Mouse (Mus musculus): ENCODE measurements around the gene C030005K15Rik. TPM values are rescaled to one million over a fixed set of nuclear protein-coding genes. Genes with fewer than 3 reads are reported as not detected.

The C030005K15Rik gene
- total and polyA plus RNA-seq, 2 experiments from 2014 or later, result not detected

GRCm38 (mm10) chr10:97718021-97718420 is 8.5 kb downstream of the C030005K15Rik start:
- no peaks in the 10 kb centered on the region for H3K4me1 ChIP-seq (ENCODE audit: insufficient read depth)
- 64% methylated on average over 2 of the region's 2 CpGs for WGBS
- no peak overlapping the region for H3K4me3 ChIP-seq (ENCODE audit: low read depth, low read length)
- no peak overlapping the region for H3K27ac ChIP-seq (ENCODE audit: low read depth, low read length)
- no peak overlapping the region for H3K4me2 ChIP-seq (ENCODE audit: low read depth)
- H3K27me3 ChIP-seq (ENCODE audit: insufficient read depth, low read length), result no peaks in the 10 kb centered on the region
- no peaks in the 10 kb centered on the region for H3K36me3 ChIP-seq (ENCODE audit: insufficient read depth)
- no peak overlapping the region for H3K9ac ChIP-seq
- no peak for TF ChIP-seq CTCF (IDR thresholded peaks at IDR 0.05; ENCODE audit: low read depth)
- H3K9me3 ChIP-seq (ENCODE audit: low read length), result no peaks in the 10 kb centered on the region
- DNase-seq, result peak; percentile 24
- no peak for ATAC-seq

DNA sequence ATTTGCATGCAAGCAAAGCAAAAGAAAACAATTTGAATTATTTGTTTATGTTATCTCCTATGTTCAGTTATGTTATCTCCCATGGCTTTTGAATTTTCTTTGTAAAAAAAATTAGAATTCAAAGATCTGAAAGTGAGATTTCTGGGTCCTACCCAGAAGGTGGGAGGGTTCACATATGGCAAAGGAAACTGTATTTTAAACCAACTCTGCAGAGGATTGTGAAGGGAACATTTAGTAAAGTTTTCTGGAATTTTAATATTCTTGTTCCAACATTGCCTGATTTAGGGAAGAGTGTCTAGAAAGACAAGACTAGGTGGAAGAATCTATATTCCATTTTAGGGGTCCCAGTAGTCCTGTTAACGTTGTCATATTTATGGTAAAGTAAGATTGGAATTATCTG is 9.3 kb downstream of the C030005K15Rik start:
- H3K36me3 ChIP-seq (ENCODE audit: insufficient read depth), result no peaks in the 10 kb centered on the region
- DNase-seq (no peak), ATAC-seq (no peak)
- H3K9me3 ChIP-seq (ENCODE audit: low read length), result no peaks in the 10 kb centered on the region
- no peak for TF ChIP-seq CTCF (IDR thresholded peaks at IDR 0.05; ENCODE audit: low read depth)
- H3K4me1 ChIP-seq (ENCODE audit: insufficient read depth), result no peaks in the 10 kb centered on the region
- H3K4me2 ChIP-seq (ENCODE audit: low read depth), result no peak overlapping the region
- no peak overlapping the region for H3K4me3 ChIP-seq (ENCODE audit: low read depth, low read length)
- no peak overlapping the region for H3K27ac ChIP-seq (ENCODE audit: low read depth, low read length)
- WGBS, result 85% methylated on average over 1 of the region's 1 CpGs
- H3K9ac ChIP-seq, result no peak overlapping the region
- H3K27me3 ChIP-seq (ENCODE audit: insufficient read depth, low read length), result no peaks in the 10 kb centered on the region

DNA sequence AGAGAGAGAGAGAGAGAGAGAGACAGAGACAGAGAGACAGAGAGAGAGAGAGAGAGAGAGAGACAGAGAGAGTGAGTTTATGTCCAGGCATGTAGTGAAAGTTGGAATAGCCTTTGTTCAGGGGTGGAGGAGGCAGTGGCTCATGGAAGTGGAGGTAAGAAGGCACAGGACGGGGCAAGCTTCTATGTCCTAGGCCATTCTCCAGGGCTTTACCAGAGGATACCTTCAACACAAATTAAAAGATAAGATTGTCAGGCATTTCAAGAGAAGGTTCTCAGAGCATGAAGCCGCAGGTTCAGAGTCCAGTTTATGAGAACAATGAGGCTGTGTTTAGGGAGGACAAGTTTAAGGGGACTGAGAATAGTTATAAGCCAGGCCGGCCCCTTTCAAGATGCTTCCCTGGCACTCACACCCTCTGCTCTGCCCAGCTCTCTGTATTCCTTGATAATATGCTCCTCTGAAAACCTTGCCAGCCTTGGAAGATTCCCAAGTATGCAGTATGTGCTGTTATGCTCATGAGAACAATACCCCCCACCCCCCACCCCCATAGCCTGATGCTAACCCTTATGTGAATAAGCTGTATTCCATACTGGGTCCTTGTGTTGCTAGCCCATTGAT is 11.2 kb downstream of the C030005K15Rik start:
- H3K9ac ChIP-seq, result no peak overlapping the region
- 59% methylated on average over 3 of the region's 3 CpGs for WGBS
- H3K4me1 ChIP-seq (ENCODE audit: insufficient read depth), result no peaks in the 10 kb centered on the region
- no peaks in the 10 kb centered on the region for H3K36me3 ChIP-seq (ENCODE audit: insufficient read depth)
- DNase-seq, result no peak
- H3K4me3 ChIP-seq (ENCODE audit: low read depth, low read length), result no peak overlapping the region
- no peak overlapping the region for H3K27ac ChIP-seq (ENCODE audit: low read depth, low read length)
- ATAC-seq, result peak; percentile 47
- no peaks in the 10 kb centered on the region for H3K27me3 ChIP-seq (ENCODE audit: insufficient read depth, low read length)
- H3K9me3 ChIP-seq (ENCODE audit: low read length), result no peaks in the 10 kb centered on the region
- TF ChIP-seq CTCF (IDR thresholded peaks at IDR 0.05; ENCODE audit: low read depth), result no peak
- no peak overlapping the region for H3K4me2 ChIP-seq (ENCODE audit: low read depth)

DNA sequence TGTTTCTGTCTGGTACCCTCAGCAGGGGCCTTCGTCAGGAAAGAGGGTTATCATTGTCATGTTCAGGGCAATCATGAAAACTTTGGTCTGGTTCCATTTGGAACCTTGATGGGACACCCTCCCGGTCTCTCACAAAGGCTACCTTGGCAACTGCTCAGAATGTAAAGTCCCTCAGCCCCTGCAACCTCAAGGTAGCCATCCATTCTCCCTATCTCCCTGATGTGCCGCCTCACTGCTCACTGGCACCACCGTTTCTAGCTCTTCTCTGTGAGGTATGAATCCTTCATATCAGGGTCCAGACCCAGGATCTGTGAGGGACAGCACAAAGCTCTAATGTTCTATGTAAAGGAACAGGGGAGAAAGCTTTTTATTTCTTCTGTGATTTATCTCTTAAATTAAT is 12.0 kb downstream of the C030005K15Rik start:
- Histone ChIP-seq H3K4me2 (ENCODE audit: low read depth) (no peak overlapping the region), H3K9ac (no peak overlapping the region), H3K36me3 (ENCODE audit: insufficient read depth) (no peaks in the 10 kb centered on the region), H3K27me3 (ENCODE audit: insufficient read depth, low read length) (no peaks in the 10 kb centered on the region), H3K27ac (ENCODE audit: low read depth, low read length) (no peak overlapping the region), H3K4me1 (ENCODE audit: insufficient read depth) (no peaks in the 10 kb centered on the region), H3K4me3 (ENCODE audit: low read depth, low read length) (no peak overlapping the region), H3K9me3 (ENCODE audit: low read length) (no peaks in the 10 kb centered on the region)
- DNase-seq, result no peak
- ATAC-seq, result no peak
- TF ChIP-seq CTCF (IDR thresholded peaks at IDR 0.05; ENCODE audit: low read depth), result no peak
- 53% methylated on average over 4 of the region's 4 CpGs for WGBS

- H3K4me1 ChIP-seq (ENCODE audit: insufficient read depth), result no peaks in the 10 kb centered on the region
- peak; percentile 92 for DNase-seq
- H3K27me3 ChIP-seq (ENCODE audit: insufficient read depth, low read length), result no peaks in the 10 kb centered on the region
- H3K36me3 ChIP-seq (ENCODE audit: insufficient read depth), result no peaks in the 10 kb centered on the region
- no peak overlapping the region for H3K4me2 ChIP-seq (ENCODE audit: low read depth)
- H3K9ac ChIP-seq, result no peak overlapping the region
- ATAC-seq, result peak; percentile 73; the same call in 1 of the 2 replicates
- H3K9me3 ChIP-seq (ENCODE audit: low read length), result no peaks in the 10 kb centered on the region
- TF ChIP-seq CTCF (IDR thresholded peaks at IDR 0.05; ENCODE audit: low read depth), result peak; percentile 97
- WGBS, result 1% methylated on average over 5 of the region's 5 CpGs
- no peak overlapping the region for H3K27ac ChIP-seq (ENCODE audit: low read depth, low read length)
- H3K4me3 ChIP-seq (ENCODE audit: low read depth, low read length), result no peak overlapping the region
These were observed 13.9 kb downstream of the C030005K15Rik start for GRCm38 (mm10) chr10:97712687-97713086.

GRCm38 (mm10) chr10:97704562-97704961 is 22.0 kb downstream of the C030005K15Rik start:
- no peak for ATAC-seq
- H3K9ac ChIP-seq, result no peak overlapping the region
- H3K4me2 ChIP-seq (ENCODE audit: low read depth), result no peak overlapping the region
- H3K27ac ChIP-seq (ENCODE audit: low read depth, low read length), result no peak overlapping the region
- H3K9me3 ChIP-seq (ENCODE audit: low read length), result no peaks in the 10 kb centered on the region
- peak; percentile 76 for TF ChIP-seq CTCF (IDR thresholded peaks at IDR 0.05; ENCODE audit: low read depth)
- DNase-seq, result peak; percentile 70
- H3K36me3 ChIP-seq (ENCODE audit: insufficient read depth), result no peaks in the 10 kb centered on the region
- 49% methylated on average over 1 of the region's 1 CpGs for WGBS
- no peaks in the 10 kb centered on the region for H3K27me3 ChIP-seq (ENCODE audit: insufficient read depth, low read length)
- no peak overlapping the region for H3K4me3 ChIP-seq (ENCODE audit: low read depth, low read length)
- no peaks in the 10 kb centered on the region for H3K4me1 ChIP-seq (ENCODE audit: insufficient read depth)

- ATAC-seq, result no peak
- no peak for TF ChIP-seq CTCF (IDR thresholded peaks at IDR 0.05; ENCODE audit: low read depth)
- Histone ChIP-seq H3K27me3 (ENCODE audit: insufficient read depth, low read length) (no peaks in the 10 kb centered on the region), H3K9me3 (ENCODE audit: low read length) (no peaks in the 10 kb centered on the region), H3K4me2 (ENCODE audit: low read depth) (no peak overlapping the region), H3K4me1 (ENCODE audit: insufficient read depth) (no peaks in the 10 kb centered on the region), H3K9ac (no peak overlapping the region), H3K36me3 (ENCODE audit: insufficient read depth) (no peaks in the 10 kb centered on the region), H3K27ac (ENCODE audit: low read depth, low read length) (no peak overlapping the region), H3K4me3 (ENCODE audit: low read depth, low read length) (no peak overlapping the region)
- DNase-seq, result no peak
These were observed 24.2 kb downstream of the C030005K15Rik start for GRCm38 (mm10) chr10:97702321-97702720.

Measured in forebrain, postnatal 0 days (tissue).